Mouse (Mus musculus) bone marrow macrophage, adult 2 months (primary cell): ENCODE measurements around the gene Rims4. TPM values are rescaled to one million over a fixed set of nuclear protein-coding genes. Genes with fewer than 3 reads are reported as not detected.

Source experiments
- H3K27ac ChIP-seq: 2 replicates; pipeline ENCODE4 v1.5.1; 2012; ENCODE audit warnings: low read depth, low read length; ENCODE audit not compliant: insufficient read depth
- H3K4me1 ChIP-seq: 2 replicates; pipeline ENCODE4 v1.6.1; 2012; ENCODE audit warnings: low read length; ENCODE audit not compliant: control insufficient read depth, insufficient read depth
- H3K4me3 ChIP-seq: 2 replicates; pipeline ENCODE4 v1.5.1; 2012; ENCODE audit warnings: mild to moderate bottlenecking, low read length, moderate library complexity; ENCODE audit not compliant: insufficient read depth
- CTCF ChIP-seq: IDR thresholded peaks from 2 replicates; pipeline ENCODE4 v1.5.1; 2012; ENCODE audit warnings: low read depth, mild to moderate bottlenecking, low read length, moderate library complexity
- POLR2A ChIP-seq: IDR thresholded peaks from 2 replicates; pipeline ENCODE4 v1.6.1; 2012; ENCODE audit warnings: mild to moderate bottlenecking, low read depth, low read length, borderline replicate concordance
- polyA plus RNA-seq: library from polyadenylated mRNA; stranded (reverse); fragments of >200 nt; gene quantifications from 2 replicates; pipeline ENCODE4 v1.2.4, GENCODE M21; 2012; ENCODE audit not compliant: missing spikeins, insufficient read depth, insufficient read length

Gene Rims4
- polyA plus RNA-seq, 1 experiment = not detected

DNA sequence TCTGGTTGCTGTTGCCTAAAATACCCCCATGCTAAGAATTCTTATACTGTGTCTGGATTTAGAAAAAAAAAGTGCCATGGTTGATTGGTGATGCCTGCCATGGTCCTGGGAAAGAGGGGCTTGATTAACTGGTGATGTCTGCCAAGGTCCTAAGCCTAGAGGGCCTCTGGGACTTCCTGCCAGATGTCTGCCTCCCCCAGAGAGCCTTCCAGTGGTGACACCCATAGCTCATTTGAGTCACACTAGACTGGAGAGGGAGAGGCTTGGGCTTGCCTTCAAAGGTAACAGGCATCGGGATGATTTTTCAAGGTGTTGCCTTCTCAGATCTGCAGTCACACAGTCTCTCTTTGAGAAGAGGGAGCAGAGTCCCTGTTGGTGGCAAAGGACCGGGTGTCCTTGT, 23.3 kb downstream of the Rims4 start:
- TF ChIP-seq POLR2A = no peak
- no peak for TF ChIP-seq CTCF
- H3K27ac ChIP-seq = no peak overlapping the region
- H3K4me3 ChIP-seq = no peak overlapping the region
- H3K4me1 ChIP-seq = no peaks in the 10 kb centered on the region

DNA sequence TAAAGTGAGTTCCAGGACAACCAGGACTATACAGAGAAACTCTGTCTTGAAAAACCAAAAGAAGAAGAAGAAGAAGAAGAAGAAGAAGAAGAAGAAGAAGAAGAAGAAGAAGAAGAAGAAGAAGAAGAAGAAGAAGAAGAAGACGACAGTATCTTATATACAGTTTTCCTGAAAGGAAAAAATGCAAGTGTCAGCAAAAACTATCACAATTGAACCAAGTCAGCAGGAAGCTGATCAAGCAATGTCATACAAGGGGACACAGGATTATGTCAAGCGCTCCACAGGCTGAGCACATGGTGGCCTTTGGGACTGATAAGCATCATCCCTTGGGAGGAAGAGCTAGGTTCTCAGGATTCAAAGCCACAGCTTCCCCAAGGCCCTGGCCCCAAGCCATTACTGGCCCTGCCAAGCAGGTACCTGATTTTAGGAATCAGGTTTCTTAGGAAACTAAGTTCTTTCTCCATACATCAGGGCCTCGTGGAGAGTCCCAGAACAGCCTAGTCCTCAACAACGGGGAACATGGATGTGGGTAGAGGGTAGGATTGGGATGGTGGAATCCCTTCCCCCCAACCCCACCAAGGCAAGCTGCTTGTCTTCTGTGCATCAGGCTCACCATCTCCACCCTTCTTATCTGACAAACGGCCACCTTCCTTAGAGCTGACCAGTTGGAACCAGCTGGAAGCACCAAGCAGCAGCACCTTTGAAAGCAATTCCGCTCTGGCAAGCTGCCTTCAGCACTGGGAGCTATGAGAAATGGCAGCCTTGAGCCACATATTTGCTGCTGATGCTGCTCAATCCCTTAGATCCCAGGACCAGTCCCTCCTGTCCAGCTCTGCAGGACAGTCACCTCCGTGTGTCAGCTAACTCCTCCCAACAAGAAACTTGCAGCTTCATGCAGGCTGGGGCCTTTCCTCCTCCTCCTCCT, 24.8 kb downstream of the Rims4 start:
- Histone ChIP-seq H3K4me3 (no peak overlapping the region), H3K4me1 (no peaks in the 10 kb centered on the region), H3K27ac (no peak overlapping the region)
- TF ChIP-seq POLR2A (no peak), CTCF (no peak)

DNA sequence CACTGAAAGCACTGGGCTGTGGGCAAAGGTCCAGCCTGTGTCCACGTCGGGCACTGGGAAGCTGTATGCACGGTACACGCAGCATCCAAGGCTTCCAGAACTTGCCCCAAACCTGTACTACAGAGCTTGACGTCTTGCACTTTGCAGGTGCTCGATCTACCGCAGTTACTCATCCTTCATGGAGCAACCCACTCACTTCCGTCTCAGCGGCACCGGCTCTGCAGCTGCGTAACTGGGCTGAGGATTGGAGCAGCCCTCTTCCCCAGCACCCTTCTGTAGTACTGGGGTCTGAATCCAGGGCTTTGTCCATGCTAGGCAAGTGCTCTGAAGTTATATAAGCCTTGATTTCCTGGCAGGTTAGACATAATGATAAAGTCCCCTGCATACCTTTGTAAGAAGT, 27.2 kb downstream of the Rims4 start:
- TF ChIP-seq CTCF (no peak), POLR2A (no peak)
- H3K4me3 ChIP-seq = no peak overlapping the region
- no peaks in the 10 kb centered on the region for H3K4me1 ChIP-seq
- H3K27ac ChIP-seq = no peak overlapping the region

DNA sequence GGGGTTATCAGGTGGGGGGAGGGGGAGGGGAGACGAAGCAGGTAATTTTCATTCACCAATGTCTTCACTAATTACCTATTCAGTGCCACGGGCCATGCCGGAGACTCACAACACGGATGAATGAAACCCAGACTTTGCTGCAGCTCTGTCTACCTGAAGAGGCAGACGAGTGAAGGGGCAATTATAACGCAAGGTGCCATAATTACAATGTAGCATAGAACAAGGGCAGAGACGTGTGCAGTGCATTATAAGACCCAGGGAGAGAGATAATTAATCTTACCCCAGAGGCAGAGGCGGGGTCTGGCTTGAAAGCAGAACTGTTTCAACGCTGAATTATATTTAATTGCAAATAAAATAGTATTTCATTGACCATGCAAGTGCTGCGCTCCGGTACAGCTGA, 27.9 kb downstream of the Rims4 start:
- Histone ChIP-seq H3K27ac (no peak overlapping the region), H3K4me1 (no peaks in the 10 kb centered on the region), H3K4me3 (no peak overlapping the region)
- TF ChIP-seq CTCF (no peak), POLR2A (no peak)

DNA sequence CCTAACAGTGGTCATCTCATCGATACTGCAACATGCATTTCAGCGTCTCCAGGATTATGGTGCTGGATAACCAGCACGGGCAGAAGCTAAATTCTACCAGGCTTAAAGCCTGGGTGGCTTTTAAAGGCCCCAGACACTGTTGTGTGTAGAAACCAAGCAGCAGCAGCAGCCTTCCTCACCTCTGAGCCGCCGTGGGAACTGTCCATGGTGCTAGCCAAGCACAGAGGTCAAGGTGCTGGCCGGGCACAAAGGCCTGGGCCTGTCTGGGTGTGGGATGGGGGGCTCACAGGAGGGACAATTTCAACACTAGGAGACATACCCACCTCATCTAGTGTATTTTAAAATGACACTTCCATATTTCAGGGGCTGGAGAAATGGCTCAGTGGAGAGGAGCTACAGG, 29.1 kb downstream of the Rims4 start:
- no peaks in the 10 kb centered on the region for H3K4me1 ChIP-seq
- no peak overlapping the region for H3K4me3 ChIP-seq
- no peak for TF ChIP-seq CTCF
- TF ChIP-seq POLR2A = no peak
- no peak overlapping the region for H3K27ac ChIP-seq

DNA sequence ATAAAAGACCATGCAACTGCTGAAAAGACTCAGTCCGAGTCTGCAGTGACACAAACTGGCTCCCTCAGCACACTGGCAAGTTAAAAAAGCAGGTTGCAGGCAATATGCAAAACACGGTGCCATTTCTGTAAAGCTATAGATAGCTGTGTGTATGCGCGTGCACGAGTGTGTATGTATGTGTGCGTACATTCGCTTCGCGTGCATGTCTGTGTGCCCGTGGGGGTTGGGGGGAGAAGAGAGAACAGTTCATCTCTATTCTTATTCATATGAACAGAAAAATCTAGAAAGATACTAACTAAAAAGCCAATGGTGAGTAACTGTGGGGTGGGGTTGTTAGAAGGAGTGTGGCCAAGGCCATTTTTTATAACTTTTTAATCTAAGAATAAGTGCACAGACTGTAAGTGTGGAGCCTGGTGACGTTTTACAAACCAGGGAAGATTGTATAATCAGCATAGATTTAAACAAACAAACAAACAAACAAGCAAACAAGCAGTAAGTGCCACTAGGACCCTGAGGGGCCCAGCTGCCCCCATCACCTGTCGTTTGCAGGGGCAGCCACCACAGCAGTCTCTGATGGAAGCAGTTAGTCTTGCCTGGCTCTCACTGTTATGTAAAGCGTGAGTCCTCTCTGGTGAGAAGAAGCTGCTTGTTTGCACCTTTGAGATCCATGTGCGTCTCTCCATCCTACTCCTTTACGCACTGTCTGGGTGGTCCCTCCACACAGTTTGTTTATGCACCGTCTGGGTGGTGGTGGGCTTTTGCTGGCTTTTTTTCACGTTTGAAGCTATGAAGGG, 35.4 kb downstream of the Rims4 start:
- no peak for TF ChIP-seq CTCF
- TF ChIP-seq POLR2A = no peak
- Histone ChIP-seq H3K4me3 (no peak overlapping the region), H3K27ac (no peak overlapping the region), H3K4me1 (no peaks in the 10 kb centered on the region)

DNA sequence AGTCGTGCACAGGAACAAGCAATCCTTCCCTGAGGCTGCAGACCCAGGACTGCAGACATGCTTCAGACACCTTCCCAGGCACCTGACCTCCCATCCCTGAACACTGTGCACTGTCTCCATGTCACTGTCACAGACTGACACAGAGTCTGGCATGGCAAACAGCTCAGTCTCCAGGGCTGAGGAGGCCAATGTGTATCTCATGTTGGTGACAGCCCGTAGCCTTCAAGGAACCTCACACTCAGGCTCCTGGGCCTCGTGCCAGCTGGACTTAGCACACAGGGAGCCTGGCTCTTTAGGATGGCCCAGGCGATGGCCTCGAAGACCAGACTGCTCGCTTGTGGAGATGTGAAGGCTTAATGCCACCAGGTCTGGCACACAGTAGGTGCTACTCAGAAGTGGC, 37.6 kb downstream of the Rims4 start:
- Histone ChIP-seq H3K4me3 (no peak overlapping the region), H3K4me1 (no peaks in the 10 kb centered on the region), H3K27ac (no peak overlapping the region)
- TF ChIP-seq CTCF (no peak), POLR2A (no peak)

DNA sequence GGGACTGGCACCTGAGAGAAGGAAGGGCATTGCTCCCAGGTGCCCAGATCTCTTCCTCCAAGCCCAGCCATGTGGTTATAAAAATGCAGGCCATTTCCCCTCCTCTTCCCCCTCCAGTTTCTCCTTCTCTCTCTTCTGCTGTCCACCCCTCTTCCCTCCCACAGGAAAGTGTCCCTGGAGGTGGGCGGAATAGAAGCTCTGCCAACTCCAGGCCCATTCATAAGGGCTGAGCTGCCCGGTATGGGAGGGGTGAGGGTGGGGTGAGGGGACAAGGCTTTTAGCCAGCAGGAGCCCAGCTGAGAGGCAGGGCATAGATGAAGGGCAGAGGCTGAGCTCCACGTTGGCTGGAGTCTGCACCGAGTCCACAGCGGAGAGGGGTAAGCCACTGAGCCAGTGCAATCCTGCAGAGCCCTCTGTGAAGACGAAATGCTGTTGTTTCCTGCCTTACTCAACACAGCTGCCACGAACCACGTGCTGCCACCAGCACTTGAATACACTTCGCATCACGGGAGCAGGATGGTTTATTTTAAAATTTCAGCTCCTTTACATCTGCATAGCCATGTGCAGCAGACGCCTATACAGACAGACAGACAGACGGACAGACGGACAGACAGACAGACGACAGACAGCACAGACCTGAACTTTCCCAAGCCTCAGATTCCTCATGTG, 41.5 kb downstream of the Rims4 start:
- Histone ChIP-seq H3K4me1 (no peaks in the 10 kb centered on the region), H3K27ac (no peak overlapping the region)
- no peak for TF ChIP-seq CTCF
- TF ChIP-seq POLR2A = no peak

DNA sequence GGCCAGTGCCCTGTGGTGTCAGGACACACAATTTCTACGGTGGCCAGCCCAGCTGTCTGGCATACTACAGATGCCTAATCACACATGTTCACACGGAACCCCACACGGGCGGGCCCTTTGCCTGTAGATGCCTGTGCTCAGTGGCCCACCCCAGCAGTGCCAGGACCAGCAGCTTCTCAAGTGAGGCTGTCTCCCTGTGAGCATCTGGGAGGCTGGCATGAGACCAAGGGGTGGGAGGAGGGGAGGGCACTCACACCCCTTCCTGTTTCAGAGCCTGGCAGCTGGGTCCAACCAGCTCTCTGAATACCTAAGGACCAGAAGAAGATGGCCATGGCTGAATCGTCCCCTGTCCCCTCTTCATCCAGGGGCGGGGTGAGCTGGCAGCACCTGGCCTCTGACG, 43.0 kb downstream of the Rims4 start:
- TF ChIP-seq CTCF (no peak), POLR2A (no peak)
- no peaks in the 10 kb centered on the region for H3K4me1 ChIP-seq
- no peak overlapping the region for H3K27ac ChIP-seq
- H3K4me3 ChIP-seq = no peak overlapping the region

More for the DNA sequence above, 41.5 kb downstream of the Rims4 start:
- no peak overlapping the region for H3K4me3 ChIP-seq
